Mouse (Mus musculus): ENCODE measurements around the gene Slc6a19.
"Not testable (repeated sequence)": the region's sequence is repeated elsewhere in the genome, so short reads cannot be mapped to it uniquely, and the experiment has no call there.

Gene Slc6a19

GRCm38 (mm10) chr13:73718225-73718624 lies 13.6 kb upstream of the Slc6a19 start:
- in situ Hi-C loops (cut with MboI; ENCODE audit: unreplicated experiment in 2 of 2), result loop anchor here in 1 of 2 experiments (10.0 kb wide), 2 partner anchors 203 to 587 kb away; no protein-coding TSS in a partner anchor

- in situ Hi-C loops (cut with MboI; ENCODE audit: unreplicated experiment in 2 of 2), result loop anchor here (5.0 to 10.0 kb wide), 4 partner anchors 67 to 591 kb away; no protein-coding TSS in a partner anchor
These were observed 9.4 kb upstream of the Slc6a19 start for GRCm38 (mm10) chr13:73714020-73714419.

GRCm38 (mm10) chr13:73713204-73713603 lies 8.5 kb upstream of the Slc6a19 start:
- in situ Hi-C loops (cut with MboI; ENCODE audit: unreplicated experiment in 2 of 2), result loop anchor here (5.0 to 10.0 kb wide), 4 partner anchors 66 to 592 kb away; no protein-coding TSS in a partner anchor

GRCm38 (mm10) chr13:73712228-73712627 lies 7.6 kb upstream of the Slc6a19 start:
- in situ Hi-C loops (cut with MboI; ENCODE audit: unreplicated experiment in 2 of 2), result loop anchor here (5.0 to 10.0 kb wide), 4 partner anchors 65 to 593 kb away; no protein-coding TSS in a partner anchor

- in situ Hi-C loops (cut with MboI; ENCODE audit: unreplicated experiment in 2 of 2), result loop anchor here (5.0 to 10.0 kb wide), 4 partner anchors 65 to 593 kb away; no protein-coding TSS in a partner anchor
These were observed 7.1 kb upstream of the Slc6a19 start for GRCm38 (mm10) chr13:73711803-73712202.

GRCm38 (mm10) chr13:73711221-73711620 lies 6.6 kb upstream of the Slc6a19 start:
- in situ Hi-C loops (cut with MboI; ENCODE audit: unreplicated experiment in 2 of 2), result loop anchor here (5.0 to 10.0 kb wide), 4 partner anchors 64 to 594 kb away; no protein-coding TSS in a partner anchor

- in situ Hi-C loops (cut with MboI; ENCODE audit: unreplicated experiment in 2 of 2), result no loop called here
These were observed 4.8 kb upstream of the Slc6a19 start for GRCm38 (mm10) chr13:73709491-73709890.

GRCm38 (mm10) chr13:73703486-73703885 lies 1.2 kb downstream of the Slc6a19 start:
- in situ Hi-C loops (cut with MboI; ENCODE audit: unreplicated experiment in 2 of 2), result not testable (repeated sequence)

GRCm38 (mm10) chr13:73702776-73703175 lies 1.9 kb downstream of the Slc6a19 start:
- in situ Hi-C loops (cut with MboI; ENCODE audit: unreplicated experiment in 2 of 2), result no loop called here

GRCm38 (mm10) chr13:73701161-73701883 lies 3.3 kb downstream of the Slc6a19 start:
- in situ Hi-C loops (cut with MboI; ENCODE audit: unreplicated experiment in 2 of 2), result no loop called here

GRCm38 (mm10) chr13:73700554-73700953 lies 4.1 kb downstream of the Slc6a19 start:
- in situ Hi-C loops (cut with MboI; ENCODE audit: unreplicated experiment in 2 of 2), result no loop called here

- in situ Hi-C loops (cut with MboI; ENCODE audit: unreplicated experiment in 2 of 2), result no loop called here
These were observed 5.0 kb downstream of the Slc6a19 start for GRCm38 (mm10) chr13:73699714-73700113.

GRCm38 (mm10) chr13:73696529-73696928 lies 8.1 kb downstream of the Slc6a19 start:
- in situ Hi-C loops (cut with MboI; ENCODE audit: unreplicated experiment in 2 of 2), result no loop called here

GRCm38 (mm10) chr13:73694972-73695371 lies 9.7 kb downstream of the Slc6a19 start:
- in situ Hi-C loops (cut with MboI; ENCODE audit: unreplicated experiment in 2 of 2), result no loop called here

GRCm38 (mm10) chr13:73693333-73693732 lies 11.3 kb downstream of the Slc6a19 start:
- in situ Hi-C loops (cut with MboI; ENCODE audit: unreplicated experiment in 2 of 2), result no loop called here

- in situ Hi-C loops (cut with MboI; ENCODE audit: unreplicated experiment in 2 of 2), result no loop called here
These were observed 12.3 kb downstream of the Slc6a19 start for GRCm38 (mm10) chr13:73692249-73692868.

GRCm38 (mm10) chr13:73688934-73689333 lies 15.7 kb downstream of the Slc6a19 start:
- in situ Hi-C loops (cut with MboI; ENCODE audit: unreplicated experiment in 2 of 2), result no loop called here

- in situ Hi-C loops (cut with MboI; ENCODE audit: unreplicated experiment in 2 of 2), result no loop called here
These were observed 17.1 kb downstream of the Slc6a19 start for GRCm38 (mm10) chr13:73687601-73688000.

GRCm38 (mm10) chr13:73685502-73685901 lies 19.2 kb downstream of the Slc6a19 start:
- in situ Hi-C loops (cut with MboI; ENCODE audit: unreplicated experiment in 2 of 2), result no loop called here

- in situ Hi-C loops (cut with MboI; ENCODE audit: unreplicated experiment in 2 of 2), result no loop called here
These were observed 20.3 kb downstream of the Slc6a19 start for GRCm38 (mm10) chr13:73684412-73684811.

- in situ Hi-C loops (cut with MboI; ENCODE audit: unreplicated experiment in 2 of 2), result no loop called here
These were observed 21.0 kb downstream of the Slc6a19 start for GRCm38 (mm10) chr13:73683682-73684081.

GRCm38 (mm10) chr13:73682226-73682625 lies 22.4 kb downstream of the Slc6a19 start:
- in situ Hi-C loops (cut with MboI; ENCODE audit: unreplicated experiment in 2 of 2), result no loop called here
